Mouse (Mus musculus): Measurements from ENCODE around the gene Timp1.

The Timp1 gene

DNA sequence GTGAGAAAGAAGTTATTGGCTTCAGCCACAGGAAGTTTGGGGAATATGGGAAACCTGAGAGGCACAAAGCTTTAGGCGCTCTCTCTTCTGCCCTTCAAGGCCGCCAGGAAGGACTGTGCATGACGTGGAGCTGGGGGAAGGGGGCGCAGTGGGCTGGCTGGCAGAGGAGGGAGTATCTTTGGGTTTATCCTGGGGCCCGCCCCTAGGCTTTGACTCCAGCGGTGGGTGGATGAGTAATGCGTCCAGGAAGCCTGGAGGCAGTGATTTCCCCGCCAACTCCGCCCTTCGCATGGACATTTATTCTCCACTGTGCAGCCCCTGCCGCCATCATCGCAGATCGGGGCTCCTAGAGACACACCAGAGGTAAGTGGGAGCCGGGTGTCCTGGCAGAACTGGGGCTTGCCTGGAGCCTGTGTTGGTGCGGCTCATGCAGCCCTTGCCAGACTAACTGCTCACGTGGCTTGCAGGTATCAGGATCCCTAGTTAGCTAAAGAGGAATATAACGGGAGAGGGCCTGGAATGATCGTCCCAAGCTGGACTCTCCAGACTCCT lies at the start of gene Timp1:
Timp1 (plus strand) TSS at position 205 of the 552 bp plus-strand sequence.
- no peak for DNase-seq

DNA sequence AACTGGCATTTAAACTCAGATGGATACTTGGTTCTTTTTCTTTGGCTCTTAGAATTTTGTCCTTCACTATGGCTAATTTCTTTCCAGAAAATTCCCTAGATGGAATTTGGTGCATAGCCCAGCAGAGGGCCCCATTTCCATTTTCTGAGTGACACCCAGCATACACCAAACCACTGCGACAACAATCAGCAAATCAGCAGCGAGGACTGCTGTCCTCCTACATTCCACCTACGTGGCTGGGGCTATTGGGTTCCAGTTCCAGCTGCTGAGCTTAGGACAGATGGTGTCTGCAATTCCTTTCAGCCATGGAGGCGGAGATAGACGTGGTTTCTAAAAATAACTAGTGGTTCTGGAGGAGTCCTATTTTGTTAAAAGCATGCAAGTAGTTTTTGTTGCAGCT lies 41.0 kb upstream of the Timp1 start:
- DNase-seq: peak; percentile 75

DNA sequence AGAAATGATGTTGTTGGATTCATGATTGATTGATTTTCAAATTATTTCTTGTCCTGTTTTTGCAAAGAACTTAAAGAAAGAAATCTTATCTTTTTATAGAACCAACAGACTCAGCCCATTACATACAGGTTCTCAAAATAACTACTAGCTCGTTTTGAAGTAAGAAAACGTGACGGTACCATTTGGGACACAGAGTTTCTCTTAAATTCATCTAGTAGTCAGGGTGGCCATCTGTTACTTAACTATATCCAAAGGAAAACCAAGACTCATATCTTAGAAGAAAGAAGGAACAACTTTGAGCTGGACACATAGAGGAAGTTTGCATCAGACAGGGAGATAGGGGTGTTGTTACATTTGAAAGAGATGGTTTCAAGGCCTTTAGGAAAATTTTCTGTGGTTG lies 22.7 kb upstream of the Timp1 start:
- no peak for DNase-seq

DNA sequence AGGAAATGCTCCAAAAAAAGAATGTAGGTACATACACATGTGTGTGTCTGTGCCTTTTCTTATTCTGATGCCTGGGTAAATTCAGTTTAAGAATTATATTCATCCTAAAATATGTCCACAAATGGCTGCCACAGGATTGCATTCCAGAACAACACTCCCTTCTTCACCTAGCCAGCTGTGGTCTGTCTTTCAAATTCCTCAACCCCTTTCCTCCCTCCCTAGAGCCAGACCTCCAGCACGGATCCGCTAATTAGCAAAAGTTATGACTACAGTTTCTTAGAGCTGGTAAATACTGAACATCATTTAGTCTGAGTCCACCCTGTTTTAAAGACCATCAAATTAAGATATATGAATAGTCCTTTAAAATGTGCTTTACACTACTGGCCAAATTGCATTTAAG lies 22.1 kb upstream of the Timp1 start:
- DNase-seq: no peak

DNA sequence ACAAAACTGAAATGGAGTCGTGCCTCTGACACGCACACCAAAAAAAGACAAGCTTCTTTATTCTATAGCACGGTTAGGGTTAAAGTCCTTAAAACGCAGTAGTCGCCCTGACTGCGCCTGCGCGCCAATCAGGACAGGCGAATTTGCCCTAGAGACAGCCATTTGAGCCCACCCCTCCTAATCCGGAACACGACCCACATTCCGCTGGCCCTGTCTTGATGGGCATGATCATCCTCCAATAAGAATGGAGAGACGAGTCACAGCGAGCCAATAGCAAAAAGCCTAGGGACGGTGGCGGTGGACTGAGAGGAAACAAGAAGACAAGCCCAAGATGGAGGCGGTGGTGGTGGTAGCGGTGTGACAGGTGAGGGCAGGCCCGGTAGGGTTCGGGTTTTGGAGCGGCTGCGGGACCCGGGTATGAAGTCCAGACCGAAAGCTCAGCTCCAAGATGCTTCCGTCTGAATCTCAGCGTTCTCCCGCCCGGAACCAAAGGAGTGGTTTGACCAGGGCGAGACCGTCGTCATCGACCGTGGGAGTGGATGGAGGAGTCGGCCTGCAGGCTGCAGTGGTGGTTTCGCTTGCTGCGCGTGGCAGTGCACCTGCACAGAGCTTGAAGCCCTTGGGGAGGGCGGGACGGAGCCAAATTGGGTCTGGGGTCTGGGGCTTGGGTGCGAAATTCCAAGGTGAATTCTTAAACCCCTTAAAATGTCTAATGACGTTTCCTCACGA lies 21.5 kb upstream of the Timp1 start:
- DNase-seq: peak; percentile 96

GRCm38 (mm10) chrX:20853794-20854193 lies 16.2 kb upstream of the Timp1 start:
- no peak for DNase-seq

DNA sequence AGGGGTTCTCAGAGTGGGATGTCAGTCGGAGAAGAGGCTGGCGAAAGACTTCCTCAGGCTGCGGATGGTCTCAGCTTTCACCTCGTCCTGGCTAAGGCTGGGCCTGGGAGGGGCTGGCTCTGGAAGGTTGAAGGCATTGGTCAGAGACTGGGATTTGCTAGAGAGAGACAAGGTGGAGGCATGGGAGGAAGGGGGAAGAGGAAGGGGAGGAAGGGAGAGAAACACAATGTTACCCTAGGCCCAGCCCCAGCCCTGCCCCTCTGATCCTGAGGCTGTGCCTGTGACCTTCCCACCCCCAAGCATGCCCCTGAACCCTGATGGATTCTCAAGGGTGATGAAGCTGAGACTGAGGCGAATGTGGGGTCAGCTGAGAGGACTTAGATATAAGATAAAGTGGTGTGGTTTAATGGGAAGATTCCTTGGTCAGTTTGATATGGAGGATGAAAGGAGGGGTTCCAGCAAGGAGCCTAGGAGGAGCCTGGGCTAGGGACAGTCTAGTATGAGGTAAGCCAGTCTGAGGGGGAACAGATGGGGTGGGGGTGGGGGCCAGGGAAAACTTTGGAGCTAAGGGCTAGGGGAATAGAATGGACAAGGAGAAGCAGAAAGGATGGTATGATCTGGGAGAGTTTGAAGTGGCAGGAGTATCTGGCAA lies 8.4 kb upstream of the Timp1 start:
- DNase-seq: no peak

DNA sequence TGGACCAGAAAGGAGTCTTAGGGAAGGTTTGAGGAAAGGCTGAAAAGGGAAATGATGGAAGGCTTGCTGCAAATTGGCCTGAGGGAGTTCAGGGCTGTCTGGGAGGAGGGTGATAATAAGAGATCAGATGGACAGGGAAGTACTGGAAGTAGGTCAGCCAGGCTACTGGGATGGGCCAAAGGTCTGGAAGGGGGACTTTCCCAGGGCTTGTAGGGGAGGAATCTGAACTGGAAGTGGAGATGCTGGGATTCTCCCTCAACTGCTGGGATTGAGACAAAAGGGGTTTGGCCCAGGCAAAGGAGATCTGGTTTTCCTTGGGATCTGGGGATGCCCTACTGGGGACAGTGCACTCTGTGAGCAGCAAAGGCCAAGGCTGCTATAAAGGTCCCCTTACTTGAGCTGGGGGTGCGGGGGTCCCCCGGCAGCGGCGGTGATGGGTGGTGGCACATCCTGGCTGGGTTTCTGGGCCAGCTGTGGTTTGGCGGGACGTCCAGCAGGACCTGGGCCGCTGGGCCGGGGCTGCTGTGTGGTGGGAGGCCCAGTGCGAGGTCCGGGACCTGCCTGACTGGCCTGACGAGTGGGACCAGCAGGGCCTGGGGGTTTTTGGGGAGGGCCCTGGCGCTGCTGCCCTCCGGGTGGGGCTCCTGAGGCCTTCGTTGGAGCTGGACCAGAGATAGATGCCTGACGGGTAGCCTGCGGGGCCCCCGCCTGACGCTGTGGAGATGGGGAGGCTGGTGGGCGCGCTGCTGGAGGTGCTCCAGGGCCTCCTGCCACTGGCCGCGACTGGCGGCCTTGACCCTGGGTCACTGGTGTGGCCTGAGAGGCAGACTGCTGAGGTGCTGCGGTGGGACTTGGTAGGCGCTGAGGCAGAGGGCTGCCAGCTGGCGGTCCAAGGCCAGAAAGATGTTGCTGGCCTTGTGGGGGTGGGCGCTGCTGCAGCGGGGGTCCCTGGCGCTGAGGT lies 7.6 kb upstream of the Timp1 start:
- no peak for DNase-seq

DNA sequence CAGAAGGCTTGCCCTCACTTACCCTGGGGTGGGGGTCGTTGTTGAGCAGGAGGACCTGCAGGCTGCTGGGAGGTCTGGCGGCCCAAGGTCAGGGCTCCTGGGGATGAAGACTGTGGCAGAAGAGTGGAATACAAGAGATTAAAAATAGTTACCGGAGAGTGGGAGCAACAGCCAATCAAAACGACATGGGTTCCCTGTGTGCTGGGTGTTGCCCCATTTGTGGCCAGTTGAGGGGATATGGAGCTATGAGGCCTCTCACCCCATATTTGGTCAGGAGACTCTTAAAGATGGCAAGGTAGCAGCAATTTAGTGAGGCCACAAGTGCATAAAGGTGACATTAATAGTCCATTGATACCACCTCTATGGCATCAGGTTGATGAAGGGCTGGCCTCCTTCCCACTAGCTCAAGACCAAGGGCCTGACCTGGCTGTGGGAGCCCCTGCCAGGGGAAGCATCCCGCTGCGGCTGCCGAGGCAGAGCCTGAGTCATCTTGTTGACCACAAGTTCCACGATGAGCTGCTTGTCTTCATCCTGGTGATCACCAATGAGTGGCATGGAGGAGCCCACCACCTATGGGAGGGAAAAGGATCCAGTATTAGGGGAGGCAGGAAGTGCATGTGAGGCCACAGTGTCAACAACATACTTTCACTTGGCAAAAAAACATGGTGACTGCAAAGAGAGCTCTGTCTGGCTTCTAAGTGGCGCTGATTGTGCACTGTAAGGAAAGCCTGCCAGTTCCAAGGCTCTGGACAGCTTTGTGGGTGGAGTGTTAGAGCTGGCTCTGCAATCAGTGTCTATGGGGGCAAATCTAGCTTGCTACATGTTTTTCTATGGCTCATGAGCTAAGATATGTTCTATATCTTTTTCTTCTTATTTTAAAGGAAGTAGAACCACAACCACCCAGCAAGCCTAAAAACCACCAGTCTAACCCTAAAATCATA lies 6.5 kb upstream of the Timp1 start:
- no peak for DNase-seq

- no peak for DNase-seq
Measured at GRCm38 (mm10) chrX:20868091-20868490, 1.9 kb upstream of the Timp1 start.

DNA sequence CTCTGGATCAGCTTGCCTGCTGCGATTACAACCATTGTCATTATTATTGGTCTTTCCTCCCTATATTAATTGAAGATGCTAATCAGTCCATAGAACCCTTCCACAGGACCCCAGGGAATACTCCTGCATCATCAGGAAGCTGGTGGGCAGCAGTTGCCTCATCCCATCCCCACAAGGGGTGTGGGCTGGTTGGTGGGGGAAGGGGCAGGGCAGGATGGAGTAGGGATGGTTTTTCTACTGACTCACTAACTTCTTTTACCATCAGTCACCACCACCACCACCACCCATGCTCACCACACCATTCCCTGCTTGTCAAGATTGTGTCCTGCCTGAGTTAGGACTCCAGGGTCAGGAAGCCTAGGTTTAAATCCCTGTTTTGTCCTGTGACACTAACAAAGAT lies 763 bp upstream of the Timp1 start:
- DNase-seq: no peak

DNA sequence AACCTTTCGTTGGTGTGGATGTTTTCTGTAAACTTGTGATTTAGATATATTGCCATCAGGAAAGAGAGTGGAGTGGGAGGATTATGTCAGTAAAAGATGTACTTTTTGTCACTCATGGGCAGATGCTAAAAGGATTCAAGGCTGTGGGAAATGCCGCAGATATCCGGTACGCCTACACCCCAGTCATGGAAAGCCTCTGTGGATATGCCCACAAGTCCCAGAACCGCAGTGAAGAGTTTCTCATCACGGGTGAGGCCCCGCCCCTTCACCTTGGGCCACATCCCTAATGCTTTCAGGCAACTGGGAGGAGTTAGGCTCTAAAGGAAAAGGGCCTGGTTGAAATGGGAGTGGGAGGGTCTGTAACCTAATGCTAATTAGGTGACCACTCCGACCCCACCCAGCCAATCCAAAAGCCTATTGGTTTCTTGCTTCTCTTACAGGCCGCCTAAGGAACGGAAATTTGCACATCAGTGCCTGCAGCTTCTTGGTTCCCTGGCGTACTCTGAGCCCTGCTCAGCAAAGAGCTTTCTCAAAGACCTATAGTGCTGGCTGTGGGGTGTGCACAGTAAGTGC lies 3.0 kb downstream of the Timp1 start:
- DNase-seq: no peak

DNA sequence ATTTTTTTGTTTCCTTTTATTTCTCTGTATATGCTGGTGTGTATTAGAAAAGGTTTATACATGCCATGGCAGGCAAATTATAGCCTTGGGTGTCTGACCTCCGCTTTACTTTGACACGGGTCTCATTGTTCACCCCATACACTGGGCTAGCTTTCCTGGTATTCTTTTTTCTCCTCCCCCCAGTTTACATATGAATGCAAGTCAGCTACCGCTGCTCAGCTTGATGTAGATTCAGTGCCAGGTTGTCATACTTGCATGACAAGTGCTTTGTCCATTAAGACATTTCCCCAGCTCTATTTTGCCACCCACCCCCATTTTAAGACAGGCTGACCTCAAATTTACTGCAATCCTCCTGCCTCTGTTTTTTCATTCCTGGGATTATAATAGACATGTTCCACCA lies 5.3 kb downstream of the Timp1 start:
- no peak for DNase-seq

DNA sequence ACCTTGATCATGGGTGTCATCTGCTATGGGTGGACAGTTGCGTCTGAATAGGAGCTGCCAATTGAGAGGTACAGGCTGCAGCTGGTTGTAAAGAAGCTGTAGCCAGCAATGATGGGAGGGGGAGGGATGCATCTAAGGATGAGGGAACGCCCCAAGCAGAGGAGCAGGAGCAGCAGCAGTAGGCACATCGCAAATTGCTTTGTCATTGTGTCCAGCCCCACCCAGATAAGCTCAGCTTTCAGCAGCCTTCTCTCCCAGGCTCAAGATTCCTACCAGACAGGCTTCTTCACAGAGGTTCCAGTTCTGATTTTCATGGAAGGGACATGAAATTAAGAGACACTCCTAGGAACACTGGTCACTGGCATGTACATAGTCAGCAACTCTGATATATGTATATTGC lies 40.1 kb downstream of the Timp1 start:
- no peak for DNase-seq

- no peak for DNase-seq
Measured at GRCm38 (mm10) chrX:20913726-20914125, 43.8 kb downstream of the Timp1 start.

DNA sequence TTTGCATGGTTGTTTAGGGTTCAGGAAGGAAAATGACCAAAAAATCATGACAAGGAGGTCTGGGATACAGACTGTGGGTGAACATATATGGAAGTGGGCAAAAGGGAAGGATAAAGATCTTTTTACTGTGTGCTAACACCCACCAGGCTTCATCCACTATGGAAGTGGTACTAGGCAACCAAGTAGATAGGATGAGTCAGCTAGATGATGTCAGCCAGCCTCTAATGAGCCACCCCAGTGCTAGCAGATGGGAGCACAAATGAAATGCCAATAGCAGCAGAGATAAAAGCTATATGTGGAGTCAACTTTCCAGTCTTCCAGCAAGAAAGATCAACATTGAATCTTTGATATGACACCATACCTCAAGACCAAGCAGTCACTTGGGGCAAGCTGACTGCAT lies 45.1 kb downstream of the Timp1 start:
- DNase-seq: no peak

DNA sequence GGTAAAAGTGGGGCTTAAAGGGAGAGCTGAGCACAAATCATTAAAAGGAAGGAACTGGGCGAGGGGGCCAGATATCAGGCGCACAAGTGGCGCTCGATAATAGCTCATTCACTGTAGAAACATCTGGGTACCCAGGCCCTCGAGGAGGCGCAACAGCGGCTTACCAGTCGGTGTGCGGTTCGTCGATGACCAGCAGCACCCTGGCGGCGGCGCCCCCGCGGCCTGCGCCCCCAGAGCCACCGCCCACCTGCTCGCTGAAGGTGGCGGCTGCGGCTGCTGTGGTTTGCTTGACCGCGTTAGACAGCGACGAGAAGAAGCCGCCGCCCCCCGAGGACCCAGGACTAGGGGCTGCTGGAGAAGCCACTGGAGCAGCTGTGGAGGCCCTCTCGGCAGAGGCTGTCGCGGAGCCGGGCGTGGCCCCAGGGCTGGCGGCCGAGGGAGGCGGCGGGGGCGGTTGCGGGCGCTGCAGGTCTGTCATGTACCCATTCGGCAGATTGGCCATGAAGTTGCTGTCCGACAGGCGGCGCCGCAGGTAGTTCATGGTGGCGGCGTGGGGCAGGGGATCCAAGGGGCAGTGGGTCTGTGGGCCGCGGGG lies 50.4 kb downstream of the Timp1 start:
- no peak for DNase-seq

- DNase-seq: peak; percentile 95
Measured at GRCm38 (mm10) chrX:20920844-20921364, 50.9 kb downstream of the Timp1 start, which contains the start of gene Syn1. Gene Syn1, minus strand, starts transcription at chrX:20921004.

- no peak for DNase-seq
Measured at GRCm38 (mm10) chrX:20921366-20921765, 51.4 kb downstream of the Timp1 start.

- DNase-seq: no peak
Measured at GRCm38 (mm10) chrX:20923506-20923905, 53.5 kb downstream of the Timp1 start.
